Mouse (Mus musculus) right cerebral cortex, postnatal 36 days (tissue): ENCODE measurements at regions not wholly inside any gene's neighbourhood (a gene's known extent, or its start where the extent isn't known, plus 50 kb on each side); places are given as distances from the start of the nearest gene placed in this dataset.
A peak's percentile ranks its signal among the peaks of the same experiment; 100 is the strongest.

Experiments
- DNase-seq, 2 experiments: peaks; one replicate each; pipeline ENCODE4 v3.0.0; 2022; ENCODE audit warnings: low spot score in 2 of 2, mixed read lengths in 1 of 2

DNA sequence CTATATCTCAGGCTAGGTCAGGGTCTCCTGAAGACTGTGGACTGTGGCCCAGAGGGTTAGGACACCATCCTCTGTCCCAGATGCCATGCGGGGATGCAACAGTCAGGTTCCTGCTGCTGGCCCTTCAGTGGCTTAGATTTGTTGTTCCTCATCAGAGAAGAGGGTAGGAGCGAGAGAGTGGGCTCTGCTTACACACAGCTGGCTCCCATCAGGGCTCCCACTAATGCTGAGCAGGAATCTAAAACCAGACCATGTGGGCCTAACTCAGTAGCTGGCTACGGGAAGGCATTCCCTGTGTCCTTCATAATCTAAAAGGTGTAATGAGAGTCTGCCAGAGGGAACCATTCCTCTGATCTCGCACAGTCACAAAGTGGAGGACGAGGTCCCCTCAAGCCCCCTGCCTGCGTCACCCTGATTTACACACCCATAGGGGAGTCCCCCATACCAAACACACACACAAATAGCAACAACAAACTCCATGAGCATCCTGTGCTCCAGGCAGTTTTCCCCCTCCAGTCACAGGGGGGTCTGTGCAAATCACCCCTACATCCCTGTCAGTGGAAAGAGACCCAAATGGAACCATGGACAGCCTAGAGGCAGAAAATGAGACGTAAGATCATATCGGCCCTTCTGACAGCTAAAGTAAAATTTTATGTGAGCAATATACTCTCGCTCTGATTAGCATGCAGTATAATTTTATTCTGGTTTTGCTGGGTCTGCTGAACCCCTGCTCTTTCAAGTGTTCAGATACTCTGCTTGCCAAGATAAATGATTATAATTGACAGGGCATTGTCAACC is 234.8 kb downstream of the 3110018I06Rik start:
- no peak for DNase-seq

DNA sequence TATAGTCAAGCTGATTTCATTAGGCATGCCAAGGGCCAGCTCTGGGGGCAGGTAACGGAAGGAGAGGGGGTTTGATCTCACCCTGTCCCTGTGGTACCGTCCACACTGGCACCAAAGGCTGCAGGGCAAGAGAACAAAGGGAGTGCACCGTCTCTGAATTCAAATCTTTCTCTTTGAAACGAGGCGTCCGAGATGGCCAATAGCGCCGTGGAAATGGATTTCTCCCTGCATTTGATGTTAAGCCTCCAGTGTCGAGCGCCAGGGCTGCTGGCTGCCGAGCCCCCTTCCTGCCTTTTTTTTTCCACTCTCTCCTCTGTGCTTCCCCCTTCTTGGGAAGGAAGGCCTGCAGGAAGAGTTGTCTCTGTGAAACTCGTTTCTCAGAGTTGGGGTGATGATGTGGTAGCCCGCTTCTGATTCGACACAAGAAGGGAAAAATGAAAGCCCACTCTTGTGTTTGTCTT is 235.5 kb downstream of the 3110018I06Rik start:
- DNase-seq: no peak

DNA sequence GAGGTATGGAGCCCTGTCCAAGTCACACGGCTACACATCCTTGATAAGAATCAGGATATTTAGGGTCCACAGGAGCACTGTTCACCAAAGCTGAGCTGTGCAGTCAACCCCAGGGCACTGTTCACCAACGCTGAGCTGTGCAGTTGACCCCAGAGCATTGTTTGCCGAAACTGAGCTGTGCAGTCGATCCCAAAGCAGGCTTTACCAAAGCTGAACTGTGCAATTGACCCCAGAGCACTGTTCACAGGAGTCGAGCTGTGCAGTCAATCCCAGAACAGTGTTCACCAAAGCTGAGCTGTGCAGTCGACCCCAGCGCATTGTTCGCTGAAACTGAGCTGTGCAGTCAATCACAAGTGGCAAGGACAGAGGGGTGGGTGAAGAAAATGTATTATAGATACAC is 236.0 kb downstream of the 3110018I06Rik start:
- no peak for DNase-seq

DNA sequence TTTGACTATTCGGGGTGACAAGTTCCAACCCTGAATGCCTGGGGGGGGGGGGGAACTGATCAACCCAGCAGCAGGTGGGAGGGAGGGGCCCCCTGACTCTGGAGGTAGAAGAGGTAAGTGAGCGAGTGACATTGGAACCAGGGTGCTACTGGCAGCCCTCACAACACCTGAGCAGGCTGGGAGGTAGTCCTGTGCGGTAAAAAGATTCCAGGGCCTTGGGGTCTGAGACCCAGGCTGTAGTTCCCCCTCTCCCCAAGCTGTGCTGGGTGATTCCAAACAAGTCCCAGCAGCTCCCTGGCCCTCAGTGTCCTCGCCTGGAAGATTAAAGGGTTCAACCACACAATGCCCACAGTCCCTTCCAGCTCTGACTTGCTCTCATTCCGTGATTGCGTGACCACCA is 240.4 kb downstream of the 3110018I06Rik start:
- DNase-seq: no peak

DNA sequence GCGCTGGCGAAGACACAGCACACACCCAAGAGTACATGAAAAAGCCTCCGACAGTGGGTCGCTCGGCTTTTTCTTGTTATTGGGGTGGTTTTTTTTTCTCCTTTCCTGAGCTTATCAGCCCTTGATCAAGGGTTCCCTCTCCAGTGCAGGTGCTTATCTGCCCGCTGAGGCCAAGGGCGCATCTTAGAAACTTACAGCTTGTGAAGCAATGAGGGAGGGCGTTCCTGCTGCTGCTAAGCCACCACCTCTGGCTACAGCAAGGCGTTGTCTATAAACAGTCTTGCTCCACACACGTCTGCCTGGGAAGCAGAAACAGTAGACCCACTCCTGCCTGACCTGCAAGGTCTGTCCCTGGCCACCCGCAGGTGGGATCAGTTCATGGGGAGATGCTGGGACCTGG is 240.9 kb downstream of the 3110018I06Rik start:
- DNase-seq: no peak

DNA sequence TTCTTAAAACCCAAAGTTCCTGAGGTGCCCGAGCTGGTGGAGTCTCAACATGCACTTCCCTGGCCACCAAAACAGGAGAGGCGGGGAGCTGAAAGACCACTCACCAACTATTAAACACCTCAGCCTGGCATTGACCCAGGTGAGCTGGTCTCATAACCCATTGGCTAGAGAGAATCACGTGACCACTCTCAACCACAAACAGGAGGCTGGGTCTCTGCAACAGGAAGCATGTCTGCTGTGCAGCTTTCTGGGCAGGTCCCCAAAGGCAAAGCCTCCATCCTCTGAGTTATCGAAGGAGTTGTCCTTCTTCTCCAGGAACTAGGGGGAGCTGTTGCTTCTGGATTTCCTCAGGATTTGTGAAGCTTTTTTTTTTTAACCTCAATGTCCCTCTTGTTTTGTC is 242.5 kb downstream of the 3110018I06Rik start:
- no peak for DNase-seq

DNA sequence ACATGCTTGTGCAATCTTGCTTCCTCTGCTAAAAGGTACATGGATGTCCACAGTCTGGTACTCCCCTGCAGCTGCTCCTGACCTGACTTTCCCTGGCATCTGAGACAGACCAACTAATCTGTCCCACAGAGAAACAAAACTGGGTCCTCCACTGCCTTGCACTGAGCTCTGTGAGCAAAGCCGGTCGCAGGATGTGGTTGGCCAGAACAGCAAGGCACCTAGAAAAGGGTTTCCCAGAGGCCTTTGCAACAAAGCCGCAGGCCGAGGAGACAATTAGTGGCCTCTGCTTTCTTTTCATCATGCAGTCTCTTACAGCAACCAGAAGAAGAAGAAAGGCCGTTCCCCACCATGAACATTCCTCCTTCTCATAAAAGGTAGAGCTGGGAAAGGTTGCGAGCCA is 246.1 kb downstream of the 3110018I06Rik start:
- no peak for DNase-seq

DNA sequence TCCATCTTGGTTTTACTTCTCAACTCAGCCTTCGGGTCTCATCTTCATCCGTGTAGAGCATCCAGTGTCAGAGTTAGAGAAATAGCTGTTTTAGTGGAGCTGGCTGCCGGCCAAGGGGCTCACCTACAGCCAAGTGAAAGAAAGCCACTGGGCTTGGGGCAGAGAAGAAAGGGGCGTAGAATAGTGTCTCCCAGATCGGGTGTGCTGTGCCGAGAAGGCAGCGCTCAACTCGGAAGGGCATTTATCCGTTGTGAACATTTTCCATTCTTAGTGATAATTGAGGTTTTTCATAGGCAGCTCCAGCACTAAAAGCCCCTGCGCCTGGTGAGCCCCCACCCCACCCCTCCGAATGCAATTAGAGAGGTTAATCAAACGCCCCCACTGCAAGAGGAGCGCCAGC is 254.2 kb downstream of the 3110018I06Rik start:
- DNase-seq: no peak

DNA sequence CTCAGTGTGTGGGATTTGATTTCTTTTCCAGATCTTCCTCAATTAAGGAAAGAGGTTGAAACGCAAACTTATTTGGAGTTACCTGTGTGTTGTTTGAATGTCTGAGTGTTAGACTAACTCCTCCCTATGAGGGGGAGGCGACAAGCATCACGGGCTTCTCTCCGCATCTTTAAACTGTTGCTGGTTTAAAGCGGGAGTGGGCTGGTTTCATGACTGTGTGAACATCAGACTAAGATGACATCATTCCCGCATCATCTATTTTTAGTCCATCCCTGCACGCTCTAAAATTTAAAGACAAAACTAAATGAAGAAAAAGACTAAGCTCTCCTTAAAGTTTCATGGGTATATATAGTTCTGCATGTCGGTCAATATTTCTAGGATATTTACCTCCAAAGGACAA is 256.4 kb downstream of the 3110018I06Rik start:
- peak in 1 of 2 experiments; percentile 31 for DNase-seq

DNA sequence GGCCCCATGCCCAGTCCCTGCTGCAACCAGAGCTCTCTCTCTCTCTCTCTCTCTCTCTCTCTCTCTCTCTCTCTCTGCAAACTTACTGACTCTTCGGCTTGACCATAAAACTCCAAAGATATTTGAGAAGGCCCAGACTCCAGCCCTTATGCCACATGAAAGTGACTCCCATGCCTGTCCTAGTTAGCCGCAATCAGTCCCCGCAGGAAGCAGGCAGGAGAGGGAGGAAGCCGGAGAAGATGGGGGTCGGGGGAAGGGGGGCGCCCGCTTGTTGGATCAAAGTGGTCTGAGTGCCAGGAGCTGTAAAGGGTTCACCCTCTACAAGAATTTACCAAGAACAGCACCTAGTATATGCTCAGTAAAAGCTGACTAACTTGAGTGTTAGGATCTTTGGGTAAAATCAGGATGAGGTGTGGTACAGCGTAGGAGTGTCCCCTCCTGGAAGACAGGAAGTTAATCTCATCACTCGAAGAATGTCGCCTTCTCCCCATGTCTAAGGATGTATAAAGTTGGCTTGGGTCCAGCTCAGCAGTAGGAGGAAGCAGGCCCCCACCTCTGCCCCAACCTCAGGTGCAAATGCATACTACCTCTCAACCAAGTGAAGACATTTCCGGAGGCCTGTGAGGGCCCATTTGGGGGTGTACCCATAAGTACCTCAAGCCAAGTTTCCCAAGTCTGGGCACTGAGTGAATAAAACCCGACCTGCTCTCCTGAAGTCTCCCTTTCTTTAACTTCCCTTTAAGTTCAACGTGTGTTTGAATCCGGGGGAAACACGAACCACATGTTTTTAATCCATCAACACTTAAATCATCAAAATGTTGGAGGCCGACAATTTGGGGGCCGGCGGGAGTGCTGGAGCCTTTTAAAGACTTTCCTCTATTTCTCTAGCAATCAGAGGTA is 254.7 kb downstream of the Bcl11b start:
- DNase-seq: no peak

DNA sequence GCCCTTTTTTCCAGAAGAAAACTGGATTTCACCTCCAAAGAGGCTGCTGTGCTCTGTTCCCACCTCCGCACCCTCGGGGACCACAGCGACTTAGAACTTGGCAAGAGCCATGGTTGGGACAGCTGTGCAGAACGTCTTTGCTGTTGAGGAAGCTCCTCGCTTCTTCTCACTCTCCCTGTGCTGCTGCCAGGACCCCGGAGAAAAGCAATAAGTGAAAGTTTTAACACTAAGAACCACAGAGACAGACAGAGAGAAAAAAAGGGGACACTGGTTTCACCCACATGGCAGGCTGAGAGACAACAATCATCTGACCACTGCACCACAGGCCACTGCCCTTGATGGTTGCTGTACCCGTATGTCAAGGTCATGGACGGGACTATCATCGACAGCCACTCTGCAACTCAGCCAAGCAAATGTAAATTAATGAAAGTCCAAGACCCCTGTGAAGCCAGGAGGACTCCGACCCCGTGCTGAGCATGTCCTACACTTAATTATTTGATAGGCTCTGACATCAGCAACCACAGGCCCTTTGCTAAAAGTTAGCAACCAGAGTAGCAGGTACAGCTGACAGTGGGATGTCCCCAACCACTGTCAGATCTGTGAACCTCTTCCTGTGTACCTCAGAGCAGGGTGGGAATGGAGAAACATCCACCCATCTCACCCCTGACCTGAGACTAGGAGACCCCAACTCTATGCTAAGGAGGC is 253.9 kb downstream of the Bcl11b start:
- DNase-seq: peak; percentile 15 to 30

DNA sequence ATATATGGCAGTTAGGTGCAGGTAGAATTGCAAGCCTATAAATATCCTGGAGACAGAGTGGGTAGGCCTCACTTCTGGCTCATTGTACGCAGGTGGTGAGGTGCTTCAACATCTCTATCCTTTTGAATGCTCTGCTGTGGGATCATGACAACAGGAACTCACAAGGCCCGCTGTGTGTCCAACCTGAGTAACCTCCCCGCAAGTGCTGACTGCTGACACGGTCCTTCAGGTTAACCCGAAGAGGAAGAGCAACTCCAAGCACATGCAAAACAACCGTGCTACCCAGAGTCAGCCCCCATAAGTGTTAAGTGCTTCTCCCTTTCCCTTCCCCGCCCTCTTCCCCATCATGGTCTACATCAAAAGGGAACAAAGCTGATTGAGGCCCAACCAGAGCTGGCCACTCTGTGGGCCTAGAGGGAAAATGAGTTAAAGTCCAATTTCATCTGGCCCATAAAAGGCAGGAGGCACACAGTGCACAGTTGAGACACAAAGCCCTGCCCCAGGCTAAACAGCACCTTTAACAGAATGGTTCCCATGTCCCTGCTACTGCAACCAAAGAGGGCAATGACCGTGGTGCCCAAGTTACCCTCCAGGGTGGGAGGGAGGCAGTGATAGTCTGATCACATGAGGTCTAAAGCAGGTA is 253.0 kb downstream of the Bcl11b start:
- DNase-seq: no peak

DNA sequence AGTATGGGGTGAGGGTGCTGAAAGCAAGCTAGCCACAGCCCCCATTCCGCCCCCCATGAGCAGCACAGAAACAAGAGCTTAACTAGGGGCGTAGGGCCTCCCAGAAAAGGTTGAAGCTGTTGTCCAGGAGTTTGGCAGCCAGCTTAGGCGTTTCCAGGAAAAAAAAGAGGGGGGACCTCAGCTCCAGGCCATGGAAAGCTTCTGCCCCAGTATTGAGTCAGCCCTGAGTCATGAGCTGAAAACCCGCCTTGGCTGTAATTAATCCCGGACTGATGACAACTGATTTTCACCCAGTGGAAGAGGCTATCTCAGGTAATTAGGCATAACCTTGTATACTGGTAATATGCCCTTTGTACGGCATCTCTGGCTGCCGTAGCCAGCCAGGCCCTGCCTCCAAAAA is 251.3 kb downstream of the Bcl11b start:
- DNase-seq: no peak

DNA sequence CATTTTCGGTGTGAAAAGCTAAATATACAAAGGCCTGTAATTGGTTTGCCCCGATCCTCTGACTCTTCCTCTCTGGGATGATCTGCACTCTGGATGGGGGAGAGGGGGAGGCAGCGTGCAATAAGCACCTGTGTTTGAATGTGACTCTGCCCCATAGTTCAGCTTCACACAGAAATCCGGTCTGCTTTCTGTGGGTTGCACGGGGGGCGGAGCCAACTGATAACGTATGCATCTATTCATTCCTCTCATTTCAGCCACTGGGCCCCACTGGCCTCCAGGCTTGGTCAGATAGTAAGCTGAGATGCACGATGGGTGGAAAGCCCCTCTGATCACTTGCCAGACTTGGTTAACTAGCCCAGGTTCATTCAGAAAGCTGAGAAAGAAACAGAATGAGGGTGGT is 250.8 kb downstream of the Bcl11b start:
- no peak for DNase-seq

DNA sequence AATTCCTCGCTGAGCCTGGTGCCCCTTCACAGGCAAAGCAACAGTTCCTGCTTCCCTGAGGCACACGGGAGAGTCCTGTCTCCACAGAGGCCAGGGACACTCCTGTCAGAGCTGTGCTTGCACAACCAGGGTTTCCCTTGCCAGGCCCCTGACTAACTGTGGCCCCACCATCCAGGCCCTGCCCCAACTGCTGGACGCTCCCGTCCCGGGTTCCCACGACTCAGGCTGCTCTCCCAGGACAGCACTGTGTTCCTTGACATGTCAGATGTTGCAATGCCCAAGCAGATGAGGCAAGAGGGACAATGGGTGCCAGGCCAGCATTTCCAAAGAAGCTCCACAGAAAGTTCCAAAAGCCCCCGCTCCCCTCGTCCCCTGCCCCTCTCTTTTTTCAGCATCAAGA is 250.4 kb downstream of the Bcl11b start:
- no peak for DNase-seq

DNA sequence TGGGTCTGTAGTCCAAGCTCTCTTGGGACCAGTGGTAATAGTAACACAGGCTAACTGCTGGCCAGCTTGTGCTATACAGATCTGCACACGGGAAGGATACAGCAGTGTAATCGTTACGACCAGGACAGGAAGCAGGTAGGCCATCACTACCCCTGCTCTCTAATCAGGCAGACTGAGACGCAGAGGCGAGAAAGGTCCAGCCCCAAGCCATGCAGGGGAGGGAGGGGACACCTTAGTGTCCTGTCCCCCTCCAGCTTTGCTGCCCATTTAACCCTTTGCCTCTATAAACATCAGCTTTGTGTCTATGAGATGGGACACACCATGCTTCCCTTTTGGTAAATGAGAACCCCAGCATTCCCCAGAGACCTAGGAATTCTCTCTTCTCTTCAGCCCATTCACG is 249.9 kb downstream of the Bcl11b start:
- DNase-seq: no peak

DNA sequence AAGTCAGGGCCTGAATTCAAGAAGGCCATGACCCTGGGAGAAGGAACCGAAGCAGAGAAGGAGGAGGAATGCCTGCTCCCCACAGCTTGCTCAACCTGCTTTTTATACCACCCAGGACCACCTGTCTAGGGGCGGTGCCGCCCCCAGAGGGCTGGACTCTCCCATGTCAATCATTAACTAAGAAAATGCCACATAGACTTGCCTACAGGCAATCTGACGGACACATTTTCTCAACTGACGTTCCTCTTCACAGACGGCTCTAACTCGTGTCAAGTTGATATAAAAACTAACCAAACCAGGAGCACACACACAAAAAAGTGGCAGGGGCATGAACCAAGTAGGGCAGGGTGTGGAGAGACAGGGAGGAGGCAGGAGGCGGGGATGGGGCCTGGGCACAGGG is 248.5 kb downstream of the Bcl11b start:
- no peak for DNase-seq

DNA sequence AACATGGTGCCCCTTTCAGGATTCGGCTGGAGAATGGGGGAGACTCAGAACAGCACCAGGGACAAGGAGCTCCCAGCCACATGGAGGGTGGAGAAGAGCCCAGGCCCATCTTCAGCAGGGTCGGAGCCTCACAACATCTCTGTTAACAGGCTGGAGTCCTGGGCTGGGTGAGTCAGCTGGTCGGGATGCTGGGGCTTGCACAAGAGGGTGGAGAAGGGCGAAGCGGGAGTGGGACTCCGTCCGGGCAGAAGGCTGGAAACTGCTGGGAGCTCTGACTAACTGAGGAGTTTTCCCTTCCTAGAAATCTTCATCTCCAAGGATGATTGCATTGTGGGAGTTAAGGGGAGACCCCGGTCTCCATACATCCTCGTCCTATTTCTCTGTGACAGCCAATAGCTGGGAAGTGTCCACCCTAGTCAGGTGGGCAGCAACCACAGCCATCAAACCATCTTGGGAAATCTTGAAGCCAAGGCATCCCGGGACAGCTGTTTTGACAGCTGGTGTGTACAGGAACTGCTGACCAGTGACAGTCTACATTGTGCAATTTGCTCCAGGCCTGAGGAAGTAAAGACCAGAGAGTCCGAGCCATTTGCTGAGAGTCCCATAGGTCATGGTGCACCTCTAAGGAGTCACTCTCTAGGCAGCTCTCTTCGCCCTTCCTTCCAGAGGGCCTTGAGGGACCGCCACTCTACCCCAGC is 247.4 kb downstream of the Bcl11b start:
- DNase-seq: no peak

DNA sequence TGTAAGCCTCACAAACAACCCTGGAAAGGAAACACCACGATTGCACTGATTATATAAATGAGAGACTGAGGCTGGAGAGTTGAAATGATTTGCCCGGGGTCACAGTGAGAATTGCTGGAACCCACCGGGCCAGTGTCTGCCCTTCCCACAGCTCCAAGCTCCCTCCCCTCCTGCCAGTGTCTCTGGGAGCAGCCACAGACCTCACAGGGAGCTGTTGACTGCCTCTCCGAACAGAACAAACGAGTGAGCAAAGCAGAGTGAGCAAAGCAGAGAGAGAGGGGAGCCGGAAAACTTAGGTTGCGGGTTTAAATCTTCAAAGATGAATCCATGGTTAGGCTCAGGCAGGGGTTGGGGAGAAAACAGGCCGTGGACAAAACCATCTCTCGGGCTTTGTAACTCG is 246.2 kb downstream of the Bcl11b start:
- no peak for DNase-seq

DNA sequence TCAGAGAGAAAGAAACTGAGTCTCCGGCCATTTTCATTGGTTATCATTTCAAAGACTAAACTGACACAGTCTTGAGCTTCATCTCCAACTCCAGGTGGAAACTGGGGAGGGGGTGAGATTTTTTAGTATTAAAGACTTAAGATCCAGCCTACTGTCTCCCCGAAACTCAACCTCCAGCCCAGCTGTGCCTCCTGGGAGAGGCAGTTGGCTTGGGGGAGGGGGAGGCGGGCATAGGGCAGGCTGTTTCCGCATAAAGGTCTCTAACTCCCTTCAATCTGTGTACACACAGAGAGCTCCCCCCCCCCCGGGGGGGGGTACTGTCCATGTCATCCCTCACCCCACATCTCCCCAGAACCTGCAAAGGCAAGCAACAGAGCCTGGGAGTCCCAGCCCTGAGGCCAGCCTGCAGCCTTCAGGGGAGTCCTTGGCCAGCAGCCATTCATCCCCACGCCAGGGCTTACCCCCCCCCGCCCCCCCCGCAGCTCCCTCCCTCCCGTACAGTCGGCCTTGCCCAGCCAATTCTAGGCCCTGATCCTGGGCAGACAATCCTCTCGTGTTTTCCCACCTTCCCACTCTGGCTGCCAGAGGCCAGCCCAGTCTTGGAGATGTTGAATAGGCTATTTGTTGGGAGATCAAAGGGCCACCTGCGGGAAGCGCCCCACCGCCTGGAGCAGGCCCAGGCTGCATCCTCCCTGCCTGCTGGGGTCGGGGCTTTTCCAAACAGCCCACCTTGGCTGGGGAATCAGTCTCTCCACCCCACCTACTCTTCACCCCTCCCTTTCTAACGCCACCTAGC is 245.2 kb downstream of the Bcl11b start:
- DNase-seq: no peak
